Mouse (Mus musculus) ES-Bruce4 (cell line): ENCODE data around the gene Cd3e. TPM values are rescaled to one million over a fixed set of nuclear protein-coding genes. Genes with fewer than 3 reads are reported as not detected.

ENCODE experiments used
- H3K27ac ChIP-seq: 2 replicates; pipeline ENCODE4 v1.5.1; 2012; ENCODE audit warnings: low read length, inconsistent platforms; ENCODE audit not compliant: insufficient read depth
- H3K27me3 ChIP-seq: 2 replicates; pipeline ENCODE4 v1.6.1; 2012; ENCODE audit warnings: mild to moderate bottlenecking, low read length, inconsistent platforms; ENCODE audit not compliant: control insufficient read depth, poor library complexity, insufficient read depth, severe bottlenecking
- H3K36me3 ChIP-seq: 2 replicates; pipeline ENCODE4 v1.6.1; 2012; ENCODE audit warnings: inconsistent platforms, mild to moderate bottlenecking, low read length, moderate library complexity; ENCODE audit not compliant: control insufficient read depth, poor library complexity, insufficient read depth, severe bottlenecking
- H3K4me1 ChIP-seq: one replicate; pipeline ENCODE4 v1.8.1; 2011; ENCODE audit warnings: low read length; ENCODE audit not compliant: control insufficient read depth, insufficient read depth
- H3K4me3 ChIP-seq: 2 replicates; pipeline ENCODE4 v1.5.1; 2011; ENCODE audit warnings: low read depth, mild to moderate bottlenecking, low read length
- H3K9ac ChIP-seq: 2 replicates; pipeline ENCODE4 v1.6.1; 2012; ENCODE audit warnings: low read depth, mild to moderate bottlenecking, inconsistent platforms; ENCODE audit not compliant: poor library complexity, severe bottlenecking
- H3K9me3 ChIP-seq: replicated peaks from 2 replicates; pipeline ENCODE4 v1.6.1; 2012; ENCODE audit warnings: mild to moderate bottlenecking, low read length, inconsistent platforms; ENCODE audit not compliant: control insufficient read depth, poor library complexity, insufficient read depth, severe bottlenecking
- CTCF ChIP-seq: IDR thresholded peaks from one replicate; pipeline ENCODE4 v1.8.1; 2011; ENCODE audit warnings: low read depth, low read length
- EP300 ChIP-seq: IDR thresholded peaks from 2 replicates; pipeline ENCODE4 v1.6.1; 2011; ENCODE audit warnings: low read depth, low read length; ENCODE audit not compliant: insufficient read depth
- POLR2A ChIP-seq: IDR thresholded peaks from one replicate; pipeline ENCODE4 v1.8.1; 2011; ENCODE audit warnings: low read length; ENCODE audit not compliant: insufficient read depth
- polyA plus RNA-seq: library from polyadenylated mRNA; stranded (reverse); fragments of >200 nt; gene quantifications from 2 replicates; pipeline ENCODE4 v1.2.4, GENCODE M21; 2011; ENCODE audit warnings: low read depth; ENCODE audit not compliant: missing spikeins, insufficient read depth, insufficient read length

The Cd3e gene
- polyA plus RNA-seq, 1 experiment, result not detected

- Histone ChIP-seq H3K4me1 (no peaks in the 10 kb centered on the region), H3K9me3 (no peaks in the 10 kb centered on the region), H3K9ac (no peak overlapping the region), H3K4me3 (no peak overlapping the region), H3K36me3 (no peaks in the 10 kb centered on the region), H3K27ac (no peak overlapping the region), H3K27me3 (no peaks in the 10 kb centered on the region)
- peak; percentile 6 for TF ChIP-seq CTCF
- no peak for TF ChIP-seq EP300
- no peak for TF ChIP-seq POLR2A
Measured at GRCm38 (mm10) chr9:45014879-45015278, 5.5 kb upstream of the Cd3e start.

- no peaks in the 10 kb centered on the region for H3K36me3 ChIP-seq
- H3K27me3 ChIP-seq, result no peaks in the 10 kb centered on the region
- no peak overlapping the region for H3K9ac ChIP-seq
- no peaks in the 10 kb centered on the region for H3K9me3 ChIP-seq
- H3K4me3 ChIP-seq, result no peak overlapping the region
- no peak for TF ChIP-seq CTCF
- TF ChIP-seq EP300, result no peak
- TF ChIP-seq POLR2A, result no peak
- no peaks in the 10 kb centered on the region for H3K4me1 ChIP-seq
- no peak overlapping the region for H3K27ac ChIP-seq
Measured at GRCm38 (mm10) chr9:45011291-45011690, 1.9 kb upstream of the Cd3e start.

- no peak overlapping the region for H3K27ac ChIP-seq
- H3K4me1 ChIP-seq, result no peaks in the 10 kb centered on the region
- no peaks in the 10 kb centered on the region for H3K9me3 ChIP-seq
- H3K27me3 ChIP-seq, result no peaks in the 10 kb centered on the region
- H3K36me3 ChIP-seq, result no peaks in the 10 kb centered on the region
- no peak overlapping the region for H3K9ac ChIP-seq
- H3K4me3 ChIP-seq, result no peak overlapping the region
- no peak for TF ChIP-seq CTCF
- TF ChIP-seq POLR2A, result no peak
- TF ChIP-seq EP300, result no peak
Measured at GRCm38 (mm10) chr9:45010461-45010860, 1.0 kb upstream of the Cd3e start.

- no peak for TF ChIP-seq EP300
- no peak for TF ChIP-seq CTCF
- TF ChIP-seq POLR2A, result no peak
- H3K9ac ChIP-seq, result no peak overlapping the region
- H3K9me3 ChIP-seq, result no peaks in the 10 kb centered on the region
- no peak overlapping the region for H3K4me3 ChIP-seq
- H3K27me3 ChIP-seq, result no peaks in the 10 kb centered on the region
- H3K27ac ChIP-seq, result no peak overlapping the region
- no peaks in the 10 kb centered on the region for H3K4me1 ChIP-seq
- no peaks in the 10 kb centered on the region for H3K36me3 ChIP-seq
Measured at GRCm38 (mm10) chr9:45008342-45008741, 1.1 kb downstream of the Cd3e start.

- TF ChIP-seq EP300, result no peak
- no peak for TF ChIP-seq POLR2A
- TF ChIP-seq CTCF, result no peak
- Histone ChIP-seq H3K36me3 (no peaks in the 10 kb centered on the region), H3K9ac (no peak overlapping the region), H3K4me1 (no peaks in the 10 kb centered on the region), H3K4me3 (no peak overlapping the region), H3K27ac (no peak overlapping the region), H3K9me3 (no peaks in the 10 kb centered on the region), H3K27me3 (no peaks in the 10 kb centered on the region)
Measured at GRCm38 (mm10) chr9:45007404-45007803, 2.0 kb downstream of the Cd3e start.

GRCm38 (mm10) chr9:45000249-45000648, 9.2 kb downstream of the Cd3e start:
- Histone ChIP-seq H3K36me3 (no peaks in the 10 kb centered on the region), H3K4me3 (no peak overlapping the region), H3K27ac (no peak overlapping the region), H3K27me3 (no peaks in the 10 kb centered on the region), H3K4me1 (no peaks in the 10 kb centered on the region), H3K9me3 (no peaks in the 10 kb centered on the region), H3K9ac (no peak overlapping the region)
- TF ChIP-seq POLR2A (no peak), CTCF (no peak), EP300 (no peak)

GRCm38 (mm10) chr9:44999776-45000175, 9.7 kb downstream of the Cd3e start:
- Histone ChIP-seq H3K27ac (no peak overlapping the region), H3K4me1 (no peaks in the 10 kb centered on the region), H3K4me3 (no peak overlapping the region), H3K36me3 (no peaks in the 10 kb centered on the region), H3K27me3 (no peaks in the 10 kb centered on the region; the same call in 1 of the 2 replicates), H3K9me3 (no peaks in the 10 kb centered on the region), H3K9ac (no peak overlapping the region)
- no peak for TF ChIP-seq POLR2A
- TF ChIP-seq EP300, result no peak
- no peak for TF ChIP-seq CTCF
